8 mouse cellular contexts compared by ENCODE assay signal in the genomic region with DNA sequence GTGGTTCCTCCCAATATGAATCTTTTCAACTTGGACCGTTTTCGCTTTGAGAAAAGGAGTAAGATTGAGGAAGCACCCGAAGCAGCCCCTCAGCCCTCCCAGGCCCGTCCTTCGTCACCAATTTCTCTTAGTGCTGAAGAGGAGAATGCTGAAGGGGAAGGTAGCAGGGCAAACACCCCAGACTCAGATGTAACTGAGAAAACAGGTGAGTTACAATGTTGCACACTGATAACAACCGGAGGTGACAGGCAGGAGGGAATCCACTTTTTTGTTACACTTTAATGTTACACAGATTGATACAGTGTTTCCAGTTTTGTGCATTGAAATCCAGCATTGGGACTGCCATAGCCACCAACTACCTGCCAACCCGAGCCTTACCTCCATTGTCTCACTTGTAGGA. TPM values are rescaled to one million over a fixed set of nuclear protein-coding genes. Genes with fewer than 3 reads are reported as not detected.
A peak's percentile ranks its signal among the peaks of the same experiment; 100 is the strongest.
DNase-seq lines count a peak whose midpoint lies in the region; ATAC-seq and TF ChIP-seq lines count a peak whose summit lies in the region.

No protein-coding gene starts in this region.

- DNase-seq in layer of hippocampus, adult 2 months (ENCODE audit: low spot score in 2 of 2), result no peak
- DNase-seq in layer of hippocampus, adult 11-12 months (ENCODE audit: low spot score), result no peak
- peak; percentile 26 for DNase-seq in adipocyte (ENCODE audit: low spot score)
- DNase-seq in hindbrain, embryonic 11.5 days (ENCODE audit: low spot score), result no peak
- DNase-seq in midbrain, embryonic 10.5 days (ENCODE audit: low spot score), result no peak
- no peak for DNase-seq in gastrocnemius, postnatal 10 days
- no peak for DNase-seq in ovary, postnatal 14 days (ENCODE audit: low spot score)
- no peak for DNase-seq in lung, postnatal 14 days

- peak overlapping the region; percentile 68 for H3K4me2 ChIP-seq in hindbrain, embryonic 11.5 days (replicated peaks; ENCODE audit: low read depth, low read length)

- H3K36me3 ChIP-seq in hindbrain, embryonic 11.5 days (ENCODE audit: control insufficient read depth, insufficient read depth, low read length), result peaks cover 11% of the 10 kb centered on the region
- H3K36me3 ChIP-seq in midbrain, embryonic 10.5 days, result peaks cover 45% of the 10 kb centered on the region

- TF ChIP-seq CTCF in layer of hippocampus, adult 2 months (conservative IDR thresholded peaks at IDR 0.05), result no peak

- peaks cover 3% of the 10 kb centered on the region; the same call in 1 of the 2 replicates for H3K4me1 ChIP-seq in hindbrain, embryonic 11.5 days (replicated peaks; ENCODE audit: control insufficient read depth, insufficient read depth, low read length)
- peaks cover 15% of the 10 kb centered on the region for H3K4me1 ChIP-seq in midbrain, embryonic 10.5 days

- H3K27me3 ChIP-seq in hindbrain, embryonic 11.5 days (ENCODE audit: control insufficient read depth, insufficient read depth, low read length), result no peaks in the 10 kb centered on the region
- H3K27me3 ChIP-seq in midbrain, embryonic 10.5 days (ENCODE audit: low read depth, poor library complexity, severe bottlenecking), result no peaks in the 10 kb centered on the region

- 11% methylated on average over 7 of the region's 7 CpGs for WGBS in hindbrain, embryonic 11.5 days
- WGBS in midbrain, embryonic 10.5 days, result 16% methylated on average over 7 of the region's 7 CpGs

- ATAC-seq in hindbrain, embryonic 11.5 days (ENCODE audit: low FRiP score), result no peak

- peak overlapping the region; percentile 99 for H3K27ac ChIP-seq in layer of hippocampus, adult 2 months
- peak overlapping the region; percentile 98 for H3K27ac ChIP-seq in hindbrain, embryonic 11.5 days (ENCODE audit: low read depth, low read length)
- H3K27ac ChIP-seq in midbrain, embryonic 10.5 days (replicated peaks), result peak overlapping the region; percentile 100

- H3K4me3 ChIP-seq in layer of hippocampus, adult 2 months, result peak overlapping the region; percentile 90
- peak overlapping the region; percentile 87 for H3K4me3 ChIP-seq in hindbrain, embryonic 11.5 days (ENCODE audit: low read depth, low read length)
- peak overlapping the region; percentile 84 for H3K4me3 ChIP-seq in midbrain, embryonic 10.5 days

- H3K9ac ChIP-seq in hindbrain, embryonic 11.5 days (ENCODE audit: low read depth, low read length), result peak overlapping the region; percentile 99

- no peaks in the 10 kb centered on the region for H3K9me3 ChIP-seq in hindbrain, embryonic 11.5 days (ENCODE audit: control insufficient read depth, low read length)
- no peaks in the 10 kb centered on the region for H3K9me3 ChIP-seq in midbrain, embryonic 10.5 days (replicated peaks)

RNA-seq across cellular contexts. Expression of a gene that starts 0.9 kb away (rescaled TPM):
- total RNA-seq in layer of hippocampus, adult 2 months (2021), result 10 to 100 TPM; 40.4 to 50.3 TPM
- 109 and 171 TPM in 2 replicates for polyA plus RNA-seq in hindbrain, embryonic 11.5 days (2014; fragmentation: Nextera tagmentation; extraction: Ambion mirVana)
- polyA plus RNA-seq in midbrain, embryonic 10.5 days (2016; fragmentation: Nextera tagmentation; extraction: Ambion mirVana), result 116 and 118 TPM in 2 replicates
- 10 to 100 TPM; 17.2 to 24.7 TPM for total RNA-seq in gastrocnemius, postnatal 10 days (2021)
